Mouse (Mus musculus) olfactory bulb, adult 2 months (tissue): ENCODE results near the gene Usp3.

Experiments used
- CTCF ChIP-seq: fragments of 200-500 bp; IDR thresholded peaks from 2 replicates; pipeline ENCODE4 v1.5.1; 2012; ENCODE audit warnings: low read depth, mild to moderate bottlenecking, low read length, moderate library complexity; ENCODE audit not compliant: insufficient read depth
- POLR2A ChIP-seq: fragments of 200-500 bp; IDR thresholded peaks from 2 replicates; pipeline ENCODE4 v1.6.1; 2012; ENCODE audit warnings: mild to moderate bottlenecking, low read depth, low read length, moderate library complexity; ENCODE audit not compliant: insufficient read depth

- TF ChIP-seq POLR2A (no peak), CTCF (no peak)
These were observed 74.7 kb downstream of the Usp3 start for GRCm38 (mm10) chr9:66518251-66518650.
